Mouse (Mus musculus) megakaryocyte-erythroid progenitor cell, adult 5-6 weeks (primary cell): ENCODE measurements around the gene Grtp1. TPM values are rescaled to one million over a fixed set of nuclear protein-coding genes. Genes with fewer than 3 reads are reported as not detected.

Experiments
- ATAC-seq: replicated peaks from 2 replicates; pipeline ENCODE4 v1.8.0; 2016; ENCODE audit warnings: mild to moderate bottlenecking, inconsistent platforms; ENCODE audit not compliant: severe bottlenecking, poor library complexity, low FRiP score, low TSS enrichment
- total RNA-seq, 2 experiments: library from RNA; stranded (forward) in 1 of 2; stranded (reverse) in 1 of 2; fragments of 200-1000, 215-1000 nt in 1 of 2; fragments of >200 nt in 1 of 2; fragmentation: Nextera tagmentation in 1 of 2; gene quantifications; 2 replicates each; pipeline ENCODE4 v1.2.3; 2014 to 2017

Gene Grtp1
- total RNA-seq, 2 experiments from 2014 or later, result 3.4 TPM; not detected in 1

DNA sequence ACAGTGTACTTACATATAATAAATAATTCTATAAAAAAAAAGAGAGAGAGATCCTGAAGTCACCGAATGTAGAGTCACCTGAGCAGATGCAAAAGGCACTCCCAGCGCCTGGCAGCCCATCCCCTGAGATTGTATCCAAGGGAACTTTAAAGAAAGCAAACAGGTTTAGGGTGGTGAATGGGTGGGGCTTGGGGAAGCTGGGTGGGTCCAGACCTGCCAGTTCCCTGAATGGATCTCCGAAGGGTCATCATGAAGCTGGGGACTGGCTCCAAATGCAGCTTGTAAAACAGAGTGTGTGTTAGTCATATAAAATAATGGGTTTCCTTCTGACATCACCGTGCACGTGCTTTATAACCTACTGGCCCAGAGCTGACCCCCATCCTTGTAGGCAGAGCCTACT lies 5.9 kb upstream of the Grtp1 start:
- no peak for ATAC-seq

DNA sequence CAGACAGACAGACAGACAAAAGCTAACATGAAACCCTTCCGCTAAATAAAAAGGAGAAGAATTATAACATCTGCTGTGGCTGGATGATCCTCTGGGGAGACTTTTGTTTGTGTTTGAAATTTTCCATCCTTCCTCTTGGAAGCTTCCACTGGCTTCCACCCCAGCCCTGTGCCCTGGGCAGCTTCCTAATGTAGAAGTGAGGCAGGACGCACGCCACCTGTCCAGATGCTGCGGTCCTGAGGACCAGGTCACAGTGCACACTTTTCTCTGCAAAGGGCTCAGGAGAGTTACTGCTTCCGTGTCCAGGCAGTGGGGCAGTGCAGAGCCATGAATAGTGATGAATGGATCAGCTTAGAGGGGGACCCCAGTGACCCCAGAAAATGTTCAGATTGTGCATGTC lies 4.9 kb upstream of the Grtp1 start:
- ATAC-seq, result no peak

DNA sequence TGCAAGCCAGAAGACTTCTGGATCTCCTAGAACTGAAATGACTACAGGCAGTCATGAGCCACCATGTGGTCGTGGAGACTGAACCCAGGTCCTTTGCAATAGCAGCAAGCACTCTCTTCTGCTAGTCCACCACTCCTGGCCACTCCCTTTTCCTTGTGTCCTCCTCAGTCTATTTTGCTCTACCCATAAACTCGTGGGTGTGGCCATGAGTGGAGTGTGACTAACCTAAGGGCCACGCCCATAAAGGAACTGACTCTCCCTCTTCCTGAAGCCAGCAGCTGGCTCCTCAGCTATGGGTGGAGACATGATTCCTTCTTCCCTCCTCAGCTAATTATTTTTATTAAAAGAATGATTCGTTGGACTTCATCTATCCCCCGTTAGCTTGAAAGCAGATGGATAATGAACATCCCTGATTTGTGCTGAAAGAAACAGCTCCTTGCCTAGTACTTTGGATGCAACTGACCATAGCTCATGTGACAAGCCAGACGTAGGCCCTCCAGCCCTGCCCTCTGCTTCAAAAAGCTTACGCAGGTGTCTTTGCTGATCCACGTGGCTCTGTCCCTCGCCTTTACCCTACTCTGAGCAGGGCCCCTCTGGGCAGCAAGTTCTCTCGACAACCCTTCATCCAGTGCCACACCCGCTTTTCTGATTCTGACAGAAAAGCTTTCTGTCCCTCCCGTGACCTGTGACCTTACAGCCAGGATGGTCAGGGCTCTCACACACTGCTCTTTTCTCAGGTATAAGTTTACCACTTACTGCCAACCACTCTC lies 4.1 kb upstream of the Grtp1 start:
- ATAC-seq, result 0 out of 2 replicates have a peak, but pooled peaks have one; percentile 20

- ATAC-seq, result peak; percentile 51; the same call in 1 of the 2 replicates
Measured at GRCm38 (mm10) chr8:13203472-13203871, 3.1 kb upstream of the Grtp1 start.

GRCm38 (mm10) chr8:13202806-13203205 lies 2.4 kb upstream of the Grtp1 start:
- ATAC-seq, result peak; percentile 86

DNA sequence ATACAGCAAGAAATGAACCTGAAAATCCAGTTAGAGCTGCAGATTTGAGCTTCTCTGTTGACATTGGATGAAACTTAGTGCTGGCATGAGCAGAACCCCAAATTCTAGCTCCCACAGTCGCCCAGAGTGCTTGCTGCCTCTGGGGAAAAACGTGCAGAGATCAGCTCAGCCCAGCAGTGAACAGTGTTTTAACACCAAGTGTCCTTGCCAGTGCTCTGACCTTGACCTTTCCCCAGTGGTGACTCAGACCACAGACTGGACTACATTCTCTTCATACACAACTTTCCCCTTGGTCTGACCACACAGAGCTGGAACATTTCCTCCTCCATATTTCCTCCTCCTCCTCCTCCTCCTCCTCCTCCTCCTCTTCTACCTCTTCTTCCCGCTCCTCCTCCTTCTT lies 1.6 kb upstream of the Grtp1 start:
- ATAC-seq, result no peak

- no peak for ATAC-seq
Measured at GRCm38 (mm10) chr8:13201013-13201334, 554 bp upstream of the Grtp1 start.

DNA sequence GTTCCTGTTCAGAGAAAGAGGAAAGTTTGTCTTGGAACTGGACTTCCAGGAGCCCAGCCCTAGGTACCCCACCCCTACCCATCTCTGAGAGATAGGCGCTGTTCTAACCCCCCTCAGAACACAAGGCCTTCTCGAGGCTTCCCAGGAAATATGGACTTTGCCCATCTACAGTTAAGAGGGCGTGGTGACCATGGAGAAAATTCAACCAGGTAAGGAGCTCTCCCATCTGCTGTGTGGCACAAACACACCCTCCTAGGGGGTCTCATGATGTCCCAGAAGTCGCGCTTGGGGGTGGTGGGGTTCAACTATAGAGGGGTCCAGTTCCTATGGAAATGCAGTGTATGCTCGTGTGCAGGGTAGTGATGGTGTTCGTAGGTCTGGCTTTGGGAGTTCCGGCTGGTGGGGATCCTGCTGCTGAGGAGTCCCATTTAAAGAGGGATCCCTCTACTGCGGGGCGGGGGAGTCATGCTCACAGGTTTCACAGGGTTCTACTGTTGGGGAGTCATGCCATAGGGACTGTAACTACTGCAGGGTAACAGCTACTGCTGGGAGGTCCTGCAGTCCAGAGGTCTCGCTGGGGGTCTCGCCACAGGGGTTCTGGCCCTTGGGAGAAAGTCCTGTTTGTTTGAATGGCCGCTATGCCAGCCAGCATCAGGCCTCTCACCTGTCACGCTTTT lies 897 bp downstream of the Grtp1 start:
- no peak for ATAC-seq

- ATAC-seq, result no peak
Measured at GRCm38 (mm10) chr8:13197493-13197892, 2.9 kb downstream of the Grtp1 start.

DNA sequence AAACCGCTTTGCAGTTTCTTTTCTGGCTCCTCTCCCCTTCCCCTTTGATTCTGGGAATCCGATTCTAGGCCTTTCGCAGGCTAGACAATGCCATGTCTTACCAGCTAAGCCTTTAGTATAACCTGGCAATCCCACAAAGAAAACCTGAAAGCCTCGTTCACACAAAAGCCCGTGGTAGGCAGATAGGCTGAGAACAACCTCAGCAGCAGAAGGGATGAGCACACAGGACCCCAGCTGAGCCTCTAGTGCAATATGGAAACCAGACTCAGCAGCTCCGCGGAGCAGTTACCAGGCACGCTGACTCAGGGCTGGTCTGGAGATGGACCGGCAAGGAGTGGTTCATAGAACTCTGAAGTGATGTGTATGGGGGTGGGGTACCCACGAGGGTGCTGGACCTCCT lies 5.6 kb downstream of the Grtp1 start:
- ATAC-seq, result no peak

GRCm38 (mm10) chr8:13190235-13190634 lies 10.2 kb downstream of the Grtp1 start:
- no peak for ATAC-seq

DNA sequence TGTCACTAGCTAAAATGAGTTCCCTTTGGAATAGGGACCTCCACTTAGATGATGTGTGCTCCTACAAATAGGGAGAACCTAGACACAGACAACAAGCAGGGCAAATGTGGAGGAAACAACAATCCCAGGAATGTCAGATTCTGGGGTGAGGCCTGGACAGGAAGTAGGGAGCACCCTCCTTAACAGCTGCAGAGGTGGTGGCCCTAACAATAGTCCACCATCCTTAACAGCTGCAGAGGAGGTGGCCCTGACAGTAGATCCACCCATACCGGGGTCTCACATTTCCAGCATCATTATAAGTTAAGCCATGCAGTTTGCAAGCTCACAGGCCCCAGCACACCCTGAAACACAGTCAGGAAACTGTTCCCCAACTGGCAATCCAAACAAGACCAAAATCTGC lies 11.6 kb downstream of the Grtp1 start:
- no peak for ATAC-seq

GRCm38 (mm10) chr8:13188052-13188555 lies 12.3 kb downstream of the Grtp1 start:
- ATAC-seq, result no peak

GRCm38 (mm10) chr8:13187638-13188037 lies 12.8 kb downstream of the Grtp1 start:
- ATAC-seq, result no peak

DNA sequence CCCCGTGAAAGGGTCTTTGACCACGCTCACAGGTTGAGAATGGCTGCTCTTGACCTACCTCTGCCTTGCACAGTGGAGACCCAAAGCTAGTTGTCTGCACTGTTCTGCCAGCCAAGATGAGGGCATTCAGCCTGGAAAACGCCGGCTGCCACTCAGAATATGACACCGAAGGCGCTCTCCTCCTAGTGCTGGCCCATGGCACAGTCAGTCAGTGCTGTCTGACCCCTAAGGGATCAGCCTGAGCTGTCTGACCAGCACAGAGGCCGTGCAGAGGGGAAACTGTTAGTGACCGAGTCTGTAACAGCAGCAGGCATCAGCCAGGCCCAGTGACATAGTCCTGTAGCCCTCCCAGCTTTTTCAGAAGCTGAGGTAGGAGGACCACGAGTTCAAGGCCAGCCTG lies 13.2 kb downstream of the Grtp1 start:
- ATAC-seq, result no peak

DNA sequence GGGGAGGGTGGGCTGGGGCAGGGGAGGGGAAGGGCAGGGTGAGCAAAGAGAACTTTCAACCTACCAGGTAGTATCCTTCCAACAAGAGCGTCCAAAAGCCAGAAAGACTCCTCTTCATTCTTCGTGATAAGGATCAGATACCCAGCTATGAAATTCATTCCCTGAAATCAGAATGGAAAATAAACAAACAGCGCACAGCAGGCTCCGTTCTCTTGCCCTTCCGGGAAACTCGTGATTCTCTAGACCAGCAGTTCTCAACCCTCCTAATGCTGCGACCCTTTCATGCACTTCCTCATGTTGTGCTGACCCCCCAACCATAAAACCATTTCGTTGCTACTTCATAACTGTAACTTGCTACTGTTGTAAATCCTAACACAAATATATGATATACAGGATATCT lies 13.6 kb downstream of the Grtp1 start:
- no peak for ATAC-seq

DNA sequence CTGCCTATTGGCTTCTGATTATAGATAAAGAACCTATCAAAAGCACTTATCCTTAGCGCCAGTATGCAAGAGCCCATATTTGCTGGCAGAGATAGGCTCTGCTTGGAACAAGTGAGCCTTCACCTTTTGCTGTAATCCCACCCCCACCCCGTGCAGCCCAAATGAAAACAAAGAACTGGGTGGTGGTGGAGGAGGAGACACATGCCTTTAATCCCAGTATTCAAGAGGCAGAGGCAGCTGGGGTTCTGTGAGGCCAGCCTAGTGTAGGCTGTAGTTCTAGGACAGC lies 18.8 kb downstream of the Grtp1 start:
- ATAC-seq, result no peak; the same call in 1 of the 2 replicates

DNA sequence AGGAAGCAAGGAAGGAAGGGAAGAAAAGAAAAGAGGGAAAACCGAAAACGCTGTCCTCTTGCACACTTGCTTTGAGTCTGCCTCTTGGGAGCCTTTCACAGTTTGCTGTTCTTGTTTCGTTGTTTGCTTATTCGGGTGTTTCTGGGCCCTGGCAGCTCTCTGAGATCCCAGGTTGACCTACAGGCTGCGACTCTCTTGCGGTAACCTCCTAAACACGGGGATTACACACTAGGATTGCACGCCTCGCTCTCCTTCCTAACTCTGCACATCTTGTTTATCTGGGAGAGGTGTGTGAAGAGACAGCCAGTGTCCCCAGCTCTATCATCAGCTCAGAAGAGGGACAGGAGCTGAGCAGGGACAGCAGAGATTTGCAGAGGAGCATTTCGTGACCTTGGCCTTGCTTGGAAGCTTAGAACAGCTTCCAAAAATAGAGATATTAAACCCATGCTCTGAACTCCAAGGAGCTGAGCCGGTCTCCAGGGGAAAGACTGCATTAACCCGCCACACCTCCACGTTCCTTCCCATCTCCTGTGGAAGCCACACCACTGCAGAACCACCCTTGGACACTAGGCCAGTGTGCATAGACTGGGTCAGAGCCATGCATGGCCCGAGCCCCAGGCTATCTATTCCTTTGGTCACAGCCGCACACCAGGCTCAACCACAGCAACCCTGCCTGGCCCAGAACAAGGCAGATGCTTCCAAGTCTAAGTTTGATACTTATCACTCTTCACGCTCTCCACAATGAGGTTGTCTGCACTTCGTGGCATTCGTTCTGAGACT lies 19.3 kb downstream of the Grtp1 start:
- peak; percentile 61 for ATAC-seq

GRCm38 (mm10) chr8:13180408-13180807 lies 20.0 kb downstream of the Grtp1 start:
- no peak for ATAC-seq

GRCm38 (mm10) chr8:13179948-13180347 lies 20.5 kb downstream of the Grtp1 start:
- ATAC-seq, result no peak
